Comparison of ENCODE assay signal across 30 mouse cellular contexts in genomic region chr3:146152348-146152747, GRCm38 (mm10). TPM values are rescaled to one million over a fixed set of nuclear protein-coding genes. Genes with fewer than 3 reads are reported as not detected.
DNase-seq lines count a peak whose midpoint lies in the region; ATAC-seq and TF ChIP-seq lines count a peak whose summit lies in the region.
"Had no signal": no experiment of that assay in that cellular context is flagged by ENCODE, and none has a peak within 500 bp of the region (broad histone marks: within the 10 kb centered on the region; RNA-seq: fewer than 3 reads in every experiment).

No protein-coding gene starts in this region.

- ATAC-seq in activated CD4-positive, CD25-positive, alpha-beta regulatory T cell, adult 4 months, result peak; percentile 12
- ATAC-seq in hindbrain, embryonic 14.5 days (ENCODE audit: low FRiP score), result no peak
- no peak for ATAC-seq in hindbrain, embryonic 12.5 days (ENCODE audit: low FRiP score)
- ATAC-seq: forebrain, embryonic 13.5 days; intestine, embryonic 15.5 days had no signal

- H3K4me2 ChIP-seq in hindbrain, embryonic 14.5 days (replicated peaks), result no peak overlapping the region
- H3K4me2 ChIP-seq in hindbrain, embryonic 12.5 days (replicated peaks), result no peak overlapping the region
- H3K4me2 ChIP-seq: forebrain, embryonic 13.5 days; heart, embryonic 12.5 days; hindbrain, embryonic 13.5 days; intestine, embryonic 15.5 days; lung, embryonic 15.5 days; neural tube, embryonic 13.5 days; stomach, embryonic 15.5 days had no signal

- TF ChIP-seq EP300 in heart, adult 2 months (IDR thresholded peaks at IDR 0.05; ENCODE audit: insufficient read depth, low read depth, low read length), result no peak

- no peaks in the 10 kb centered on the region for H3K79me2 ChIP-seq in heart, adult 2 months (replicated peaks; ENCODE audit: control insufficient read depth, insufficient read depth, low read length)

- intact Hi-C loops in heart, adult 2 months (cut with DNase I), result no loop called here
- intact Hi-C loops in heart, postnatal 10 days (cut with DNase I), result no loop called here

- no peaks in the 10 kb centered on the region for H3K4me1 ChIP-seq in heart, adult 2 months (ENCODE audit: control insufficient read depth, insufficient read depth, low read length)
- peaks cover 8% of the 10 kb centered on the region for H3K4me1 ChIP-seq in hindbrain, embryonic 14.5 days (replicated peaks; ENCODE audit: control insufficient read depth, insufficient read depth, low read length)
- H3K4me1 ChIP-seq in hindbrain, embryonic 12.5 days, result peaks cover 18% of the 10 kb centered on the region

- 0 out of 2 replicates have a peak, but pooled peaks have one; percentile 5 for TF ChIP-seq CTCF in heart, adult 2 months (IDR thresholded peaks at IDR 0.05)

- no peak overlapping the region for H3K27ac ChIP-seq in heart, adult 2 months
- H3K27ac ChIP-seq in hindbrain, embryonic 14.5 days, result no peak overlapping the region
- H3K27ac ChIP-seq in hindbrain, embryonic 12.5 days, result no peak overlapping the region
- H3K27ac ChIP-seq: forebrain, embryonic 13.5 days; hindbrain, embryonic 13.5 days; intestine, embryonic 15.5 days; liver, embryonic 14.5 days; lung, embryonic 15.5 days; neural tube, embryonic 13.5 days; stomach, embryonic 15.5 days had no signal

- TF ChIP-seq POLR2A in heart, adult 2 months (IDR thresholded peaks at IDR 0.05; ENCODE audit: insufficient read depth, low read depth, low read length), result no peak

- no peak for DNase-seq in heart, adult 2 months
- no peak for DNase-seq in heart, postnatal 10 days
- peak; percentile 23 for DNase-seq in thymus, postnatal 14 days
- no peak for DNase-seq in thymus, postnatal 25 days
- DNase-seq in spleen, postnatal 36 days (ENCODE audit: low spot score in 2 of 2), result peak; percentile 57 to 69
- no peak for DNase-seq in hindbrain, embryonic 14.5 days (ENCODE audit: low spot score)
- DNase-seq: adrenal gland, postnatal 25 days; cerebellum, adult 9-10 months; heart, adult 11 months; kidney, adult 9 months; kidney, postnatal 14 days; lung, postnatal 36 days; midbrain, embryonic 14.5 days; thymus, postnatal 36 days had no signal

- no peak overlapping the region for H3K9ac ChIP-seq in heart, adult 2 months (ENCODE audit: low read depth, low read length)
- H3K9ac ChIP-seq in hindbrain, embryonic 14.5 days, result no peak overlapping the region
- H3K9ac ChIP-seq in hindbrain, embryonic 12.5 days, result no peak overlapping the region
- H3K9ac ChIP-seq: forebrain, embryonic 13.5 days; heart, embryonic 12.5 days; hindbrain, embryonic 13.5 days; intestine, embryonic 15.5 days; liver, embryonic 14.5 days; lung, embryonic 15.5 days; neural tube, embryonic 13.5 days; stomach, embryonic 15.5 days had no signal

- H3K9me3 ChIP-seq in hindbrain, embryonic 14.5 days (ENCODE audit: control insufficient read depth, low read length), result no peaks in the 10 kb centered on the region
- H3K9me3 ChIP-seq in hindbrain, embryonic 12.5 days (replicated peaks), result no peaks in the 10 kb centered on the region
- H3K9me3 ChIP-seq: forebrain, embryonic 13.5 days; heart, embryonic 12.5 days; hindbrain, embryonic 13.5 days; intestine, embryonic 15.5 days; lung, embryonic 15.5 days; neural tube, embryonic 13.5 days; stomach, embryonic 15.5 days had no signal

- 82% methylated on average over 8 of the region's 8 CpGs for WGBS in heart, adult 2 months
- 91% methylated on average over 8 of the region's 8 CpGs for WGBS in hindbrain, embryonic 14.5 days
- 89% methylated on average over 8 of the region's 8 CpGs for WGBS in hindbrain, embryonic 12.5 days

- no peak overlapping the region for H3K4me3 ChIP-seq in heart, adult 2 months
- no peak overlapping the region for H3K4me3 ChIP-seq in hindbrain, embryonic 14.5 days (replicated peaks; ENCODE audit: low read length)
- H3K4me3 ChIP-seq in hindbrain, embryonic 12.5 days, result no peak overlapping the region
- H3K4me3 ChIP-seq: forebrain, embryonic 13.5 days; heart, embryonic 12.5 days; hindbrain, embryonic 13.5 days; intestine, embryonic 15.5 days; lung, embryonic 15.5 days; neural tube, embryonic 13.5 days; stomach, embryonic 15.5 days had no signal

- no peaks in the 10 kb centered on the region for H3K36me3 ChIP-seq in heart, adult 2 months (ENCODE audit: control insufficient read depth, insufficient read depth, low read length)
- H3K36me3 ChIP-seq in hindbrain, embryonic 14.5 days (replicated peaks; ENCODE audit: control insufficient read depth, insufficient read depth), result no peaks in the 10 kb centered on the region
- no peaks in the 10 kb centered on the region for H3K36me3 ChIP-seq in hindbrain, embryonic 12.5 days
- H3K36me3 ChIP-seq: heart, embryonic 12.5 days; hindbrain, embryonic 13.5 days; intestine, embryonic 15.5 days; lung, embryonic 15.5 days; neural tube, embryonic 13.5 days; stomach, embryonic 15.5 days had no signal

- H3K27me3 ChIP-seq in heart, adult 2 months (ENCODE audit: control insufficient read depth, insufficient read depth, low read length), result no peaks in the 10 kb centered on the region
- H3K27me3 ChIP-seq in hindbrain, embryonic 14.5 days (ENCODE audit: control insufficient read depth, insufficient read depth, low read length), result peaks cover 28% of the 10 kb centered on the region
- peaks cover 39% of the 10 kb centered on the region for H3K27me3 ChIP-seq in hindbrain, embryonic 12.5 days
- H3K27me3 ChIP-seq: intestine, embryonic 15.5 days had no signal

RNA-seq across cellular contexts. Expression of gene Mcoln2, which starts 2.7 kb away (rescaled TPM):
- total RNA-seq in heart, adult 2 months (2021), result under 1 TPM in 1 of 2 experiments, not detected in 1; 0.18 TPM
- polyA plus RNA-seq in heart, adult 2 months (2012; rRNA removed), result 0.41 TPM in 1 of 2 replicates, not detected in the other
- under 1 TPM; 0.29 to 0.72 TPM for total RNA-seq in heart, postnatal 10 days (2021)
- polyA plus RNA-seq in activated CD4-positive, CD25-positive, alpha-beta regulatory T cell, adult 4 months (2017; shearing (Covaris generic)), result 10 to 100 TPM in 1 of 2 experiments, 1 to 10 TPM in 1; 5.6 to 11.7 TPM
- polyA plus RNA-seq in hindbrain, embryonic 14.5 days (2014; fragmentation: Nextera tagmentation; extraction: Ambion mirVana), result 0.11 TPM in 1 of 2 replicates, not detected in the other
- polyA plus RNA-seq in hindbrain, embryonic 12.5 days (2016; fragmentation: Nextera tagmentation; extraction: Ambion mirVana), result 0.35 and 1.1 TPM in 2 replicates
- total RNA-seq: adrenal gland, postnatal 25 days; layer of hippocampus, adult 18-20 months; left cerebral cortex, postnatal 25 days had no signal
- polyA plus RNA-seq: frontal cortex, adult 2 months had no signal

RNA-seq across cellular contexts. Expression of gene Mcoln3, which starts 35.1 kb away (rescaled TPM):
- total RNA-seq in heart, adult 2 months (2021), result not detected
- not detected in 2 replicates for polyA plus RNA-seq in heart, adult 2 months (2012; rRNA removed)
- total RNA-seq in heart, postnatal 10 days (2021), result not detected
- 1 to 10 TPM; 3.4 to 5.1 TPM for polyA plus RNA-seq in activated CD4-positive, CD25-positive, alpha-beta regulatory T cell, adult 4 months (2017; shearing (Covaris generic))
- 0.27 and 0.82 TPM in 2 replicates for polyA plus RNA-seq in hindbrain, embryonic 14.5 days (2014; fragmentation: Nextera tagmentation; extraction: Ambion mirVana)
- polyA plus RNA-seq in hindbrain, embryonic 12.5 days (2016; fragmentation: Nextera tagmentation; extraction: Ambion mirVana), result 2.3 and 4.4 TPM in 2 replicates
- total RNA-seq: adrenal gland, postnatal 25 days; gastrocnemius, adult 8-10 months; heart, postnatal 25 days; layer of hippocampus, adult 18-20 months; left cerebral cortex, postnatal 25 days had no signal
- polyA plus RNA-seq: frontal cortex, adult 2 months had no signal

RNA-seq across cellular contexts. Expression of gene Wdr63, which starts 44.4 kb away (rescaled TPM):
- not detected for total RNA-seq in heart, adult 2 months (2021)
- 0.53 TPM in 1 of 2 replicates, not detected in the other for polyA plus RNA-seq in heart, adult 2 months (2012; rRNA removed)
- total RNA-seq in heart, postnatal 10 days (2021), result not detected
- polyA plus RNA-seq in activated CD4-positive, CD25-positive, alpha-beta regulatory T cell, adult 4 months (2017; shearing (Covaris generic)), result not detected
- 1.8 and 2.8 TPM in 2 replicates for polyA plus RNA-seq in hindbrain, embryonic 14.5 days (2014; fragmentation: Nextera tagmentation; extraction: Ambion mirVana)
- 1.8 TPM in 2 replicates for polyA plus RNA-seq in hindbrain, embryonic 12.5 days (2016; fragmentation: Nextera tagmentation; extraction: Ambion mirVana)
- total RNA-seq: adrenal gland, postnatal 25 days; gastrocnemius, adult 8-10 months; heart, postnatal 25 days; megakaryocyte-erythroid progenitor cell, adult 5-6 weeks had no signal
- polyA plus RNA-seq: frontal cortex, adult 2 months; heart, embryonic 12.5 days had no signal

Comparison
In these comparisons a context has a peak if more than half of its experiments do, and no peak if none do; other contexts are left out.
1. DNase-seq: peak in thymus, postnatal 14 days (single experiment) and spleen, postnatal 36 days (2 of 2); none in heart, adult 2 months (0 of 2), heart, postnatal 10 days (0 of 2), thymus, postnatal 25 days (single experiment) and hindbrain, embryonic 14.5 days (single experiment).